Mouse (Mus musculus) ovary, postnatal 36 days (tissue): ENCODE measurements at regions not wholly inside any gene's neighbourhood (a gene's known extent, or its start where the extent isn't known, plus 50 kb on each side); places are given as distances from the start of the nearest gene placed in this dataset.

Experiments used
- DNase-seq: peaks from one replicate; pipeline ENCODE4 v3.0.0; 2022; ENCODE audit warnings: low spot score, mixed read lengths

GRCm38 (mm10) chr15:60630756-60631402 lies 222.7 kb downstream of the Fam84b start:
- no peak for DNase-seq

DNA sequence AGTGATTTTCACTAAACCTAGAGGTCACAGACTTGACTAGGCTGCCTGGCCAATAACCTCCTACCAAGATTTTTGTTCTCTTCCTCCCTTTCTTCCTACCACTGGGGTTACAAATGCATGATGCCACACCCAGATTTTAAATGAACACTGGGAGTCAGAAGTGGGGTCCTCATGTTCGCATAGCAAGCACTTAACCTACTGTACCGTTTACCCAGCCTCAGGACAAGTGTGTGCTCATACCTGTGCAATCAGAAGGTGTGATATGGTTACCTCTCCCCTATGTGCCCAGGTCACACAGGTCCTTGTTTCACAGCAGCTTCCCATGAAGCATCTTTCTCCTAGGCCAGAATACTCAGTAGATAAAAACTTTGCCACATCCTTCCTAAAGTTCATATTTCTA lies 234.8 kb downstream of the Fam84b start:
- DNase-seq, result no peak

DNA sequence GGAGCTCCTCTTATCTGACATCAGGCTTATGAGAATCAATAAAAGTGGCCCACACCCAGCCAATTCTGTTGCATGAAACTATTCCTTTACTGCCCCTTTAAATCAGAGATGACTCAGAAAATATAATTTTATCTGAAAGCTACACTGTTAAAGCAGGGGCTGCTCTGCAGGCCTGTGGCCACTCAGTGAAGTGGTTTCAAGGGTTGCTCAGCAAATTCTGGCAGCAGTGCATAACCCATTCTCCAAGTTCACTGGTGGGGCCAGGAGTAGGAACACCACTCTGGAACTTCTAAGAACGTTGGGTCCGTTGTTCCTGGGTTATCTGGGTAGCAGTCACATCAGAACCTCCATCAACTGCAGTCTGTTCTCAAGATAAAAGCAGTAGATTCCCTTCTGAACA lies 236.2 kb downstream of the Fam84b start:
- DNase-seq, result no peak

GRCm38 (mm10) chr15:60601885-60602284 lies 251.7 kb downstream of the Fam84b start:
- DNase-seq, result no peak

DNA sequence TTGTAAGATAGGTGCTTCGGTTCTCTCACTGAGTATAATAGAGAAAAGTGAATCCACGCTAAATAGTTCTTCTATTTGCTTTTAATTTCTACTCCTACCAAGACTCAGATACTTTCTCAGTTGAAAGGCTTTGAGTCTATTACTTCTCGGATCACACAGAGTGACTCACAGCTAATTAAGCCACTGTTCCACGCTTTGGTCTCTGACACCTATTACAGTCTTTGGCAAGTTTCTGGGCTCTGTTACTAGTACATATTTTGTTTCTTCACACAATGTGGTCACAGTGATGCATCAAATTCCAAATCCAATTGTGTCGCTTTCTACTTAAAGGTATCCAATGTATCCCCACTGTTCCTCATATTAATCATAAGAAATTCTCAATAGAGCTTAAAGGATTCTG lies 276.5 kb downstream of the Fam84b start:
- no peak for DNase-seq

GRCm38 (mm10) chr15:60566267-60566666 lies 287.3 kb downstream of the Fam84b start:
- DNase-seq, result no peak

DNA sequence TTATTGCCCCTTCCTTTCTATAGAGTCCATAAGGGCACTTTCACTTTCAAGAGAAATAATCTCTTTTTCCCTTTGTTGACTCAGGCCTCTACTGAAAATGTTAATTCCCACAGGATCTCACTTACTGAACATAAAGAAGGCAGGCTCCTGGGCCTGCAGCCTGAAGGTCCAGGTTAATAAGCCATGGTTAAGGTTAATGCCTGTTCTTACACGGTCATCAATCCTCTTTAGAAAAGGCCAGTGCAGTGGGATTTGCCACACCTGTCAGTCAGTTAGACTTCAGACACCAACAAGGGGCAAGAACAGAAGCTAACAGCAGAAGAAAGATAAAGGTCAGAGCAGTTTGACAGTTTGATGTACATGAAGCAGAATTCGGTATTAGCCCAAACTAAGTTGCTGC lies 288.6 kb downstream of the Fam84b start:
- DNase-seq, result no peak

DNA sequence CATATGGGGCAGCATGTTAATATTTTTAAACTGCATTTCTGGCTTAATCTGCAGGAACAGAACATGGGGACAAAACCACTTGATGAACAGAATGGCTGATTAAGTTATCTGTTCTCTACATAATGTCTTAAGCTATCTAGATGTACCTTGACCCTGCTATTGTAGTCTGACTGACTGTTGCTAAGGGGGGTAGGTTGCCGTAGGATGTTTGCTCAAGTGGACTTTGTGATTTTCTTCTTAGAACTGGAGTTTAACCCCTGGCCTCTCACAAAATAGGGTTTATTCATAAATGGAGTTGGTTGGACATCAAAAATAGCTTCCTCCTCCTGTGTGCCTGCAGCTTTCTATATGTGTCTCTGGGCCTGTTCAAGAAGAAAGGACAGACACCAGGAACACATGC lies 292.9 kb downstream of the Fam84b start:
- DNase-seq, result no peak

- no peak for DNase-seq
These were observed 297.9 kb downstream of the Fam84b start for GRCm38 (mm10) chr15:60555691-60556090.

- no peak for DNase-seq
These were observed 299.0 kb downstream of the Fam84b start for GRCm38 (mm10) chr15:60554587-60554986.

GRCm38 (mm10) chr15:60548045-60548444 lies 305.5 kb downstream of the Fam84b start:
- no peak for DNase-seq

DNA sequence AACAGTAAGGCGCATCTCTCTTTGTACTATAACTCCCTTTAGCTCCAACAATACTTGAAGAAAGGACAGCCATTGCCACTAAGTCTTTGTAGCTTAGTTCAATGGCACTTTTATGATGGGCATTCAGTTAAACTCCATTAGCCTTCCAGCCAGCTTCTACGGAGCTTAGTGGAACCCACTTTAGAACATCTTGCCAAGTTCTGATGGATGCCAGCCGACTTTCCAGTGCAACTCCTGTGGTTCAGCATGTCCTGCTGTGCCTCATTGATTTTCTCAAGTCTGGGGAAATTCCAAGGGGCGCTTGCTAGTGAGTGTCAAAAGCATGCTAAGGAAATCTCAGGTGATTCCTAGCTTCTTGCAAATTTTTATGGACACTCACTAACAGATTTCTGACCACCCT lies 316.4 kb downstream of the Fam84b start:
- DNase-seq, result no peak

GRCm38 (mm10) chr15:60534701-60535100 lies 318.9 kb downstream of the Fam84b start:
- no peak for DNase-seq

GRCm38 (mm10) chr15:60516810-60517209 lies 336.8 kb downstream of the Fam84b start:
- DNase-seq, result no peak

GRCm38 (mm10) chr15:60476755-60477310 lies 376.7 kb downstream of the Fam84b start:
- DNase-seq, result no peak

GRCm38 (mm10) chr15:60475086-60475485 lies 378.5 kb downstream of the Fam84b start:
- DNase-seq, result no peak

- DNase-seq, result no peak
These were observed 415.5 kb upstream of the 4933412E24Rik start for GRCm38 (mm10) chr15:60431916-60432315.

DNA sequence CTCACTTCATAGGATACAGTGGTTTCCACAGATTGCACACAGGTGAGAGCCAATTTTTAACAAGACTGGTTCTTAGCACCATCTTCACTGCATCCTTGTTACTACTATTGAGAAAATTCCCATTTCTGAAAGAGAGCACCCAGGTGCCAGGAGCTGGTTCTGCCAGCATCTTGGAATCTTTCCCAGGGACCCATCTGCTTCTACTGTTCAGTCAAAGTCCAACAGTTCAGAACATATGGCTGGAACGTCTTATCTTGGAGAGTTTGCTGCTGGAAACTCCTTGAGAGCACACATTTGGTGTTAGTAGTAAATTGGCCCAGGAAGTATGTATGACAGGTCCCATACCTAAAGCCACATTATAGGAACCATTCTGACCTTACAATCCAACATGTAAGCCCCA lies 402.7 kb upstream of the 4933412E24Rik start:
- no peak for DNase-seq

- no peak for DNase-seq
These were observed 375.9 kb upstream of the 4933412E24Rik start for GRCm38 (mm10) chr15:60392267-60392666.

- DNase-seq, result no peak
These were observed 373.9 kb upstream of the 4933412E24Rik start for GRCm38 (mm10) chr15:60390336-60390735.

DNA sequence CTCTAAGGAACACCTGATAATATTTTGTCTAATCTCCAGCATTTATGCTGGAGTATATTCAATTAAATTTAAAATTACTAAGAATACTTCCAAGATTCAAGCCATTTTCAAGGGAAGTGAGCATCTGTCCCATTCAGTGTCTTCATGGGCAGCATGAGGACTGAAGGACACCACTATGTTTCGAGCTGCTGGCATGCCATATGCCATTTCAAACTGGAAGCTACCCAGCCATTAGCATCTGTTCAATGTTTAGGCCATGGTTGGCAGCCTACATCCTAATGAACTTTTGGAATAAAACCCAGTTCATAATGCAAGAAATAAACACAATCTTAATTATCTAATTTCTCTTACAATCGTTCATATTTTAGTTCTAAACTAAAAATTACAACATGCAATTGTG lies 371.5 kb upstream of the 4933412E24Rik start:
- DNase-seq, result no peak
